ENCODE assay signal across 16 mouse cellular contexts in genomic region chr14:49088155-49089048, GRCm38 (mm10). TPM values are rescaled to one million over a fixed set of nuclear protein-coding genes. Genes with fewer than 3 reads are reported as not detected.
DNase-seq lines count a peak whose midpoint lies in the region; ATAC-seq and TF ChIP-seq lines count a peak whose summit lies in the region.
"Had no signal": no experiment of that assay in that cellular context is flagged by ENCODE, and none has a peak within 500 bp of the region (broad histone marks: within the 10 kb centered on the region; RNA-seq: fewer than 3 reads in every experiment).

No protein-coding gene starts in this region.

- TF ChIP-seq CTCF in liver, adult 2 months (IDR thresholded peaks at IDR 0.05; ENCODE audit: low read depth, low read length), result no peak

- TF ChIP-seq POLR2A in liver, adult 2 months (IDR thresholded peaks at IDR 0.05; ENCODE audit: extremely low read depth, insufficient read depth, low read length), result no peak

- no peaks in the 10 kb centered on the region for H3K79me2 ChIP-seq in liver, adult 2 months (ENCODE audit: control insufficient read depth, insufficient read depth, low read length)

- intact Hi-C loops in heart, postnatal 10 days (cut with DNase I), result no loop called here

- no peak for ATAC-seq in liver, embryonic 11.5 days (replicated peaks; ENCODE audit: low FRiP score)
- 0 out of 2 replicates have a peak, but pooled peaks have one; percentile 55 for ATAC-seq in midbrain, embryonic 14.5 days (ENCODE audit: low FRiP score, low TSS enrichment)
- ATAC-seq in CD4-positive, CD25-positive, alpha-beta regulatory T cell, adult 4 months, result no peak
- ATAC-seq in monocyte, adult 5-6 weeks (replicated peaks; ENCODE audit: insufficient number of reproducible peaks, low FRiP score, low TSS enrichment, poor library complexity, severe bottlenecking), result no peak

- H3K4me1 ChIP-seq in liver, adult 2 months (ENCODE audit: control insufficient read depth, insufficient read depth, low read length), result 0 out of 2 replicates have a peak, but pooled peaks cover 2% of the 10 kb centered on the region
- H3K4me1 ChIP-seq in liver, embryonic 11.5 days (replicated peaks; ENCODE audit: control insufficient read depth, insufficient read depth, low read length), result no peaks in the 10 kb centered on the region
- peaks cover 15% of the 10 kb centered on the region for H3K4me1 ChIP-seq in midbrain, embryonic 14.5 days (ENCODE audit: control insufficient read depth, insufficient read depth, low read length)
- H3K4me1 ChIP-seq: heart, embryonic 15.5 days; hindbrain, embryonic 12.5 days; liver, embryonic 15.5 days; neural tube, embryonic 13.5 days; stomach, embryonic 15.5 days had no signal

- 78% methylated on average over 14 of the region's 14 CpGs for WGBS in liver, adult 2 months
- WGBS in liver, embryonic 11.5 days, result 77% methylated on average over 14 of the region's 14 CpGs
- WGBS in midbrain, embryonic 14.5 days, result 7% methylated on average over 14 of the region's 14 CpGs

- peak; percentile 25 for DNase-seq in liver, adult 2 months (ENCODE audit: extremely low read depth, low read depth, low spot score)
- DNase-seq in liver, embryonic 11.5 days (ENCODE audit: low spot score), result no peak
- DNase-seq in embryo, embryonic 9.5 days (ENCODE audit: extremely low spot score), result peak; percentile 47
- DNase-seq in kidney, adult 9 months, result peak; percentile 84
- peak; percentile 47 for DNase-seq in midbrain, embryonic 14.5 days
- no peak for DNase-seq in heart, postnatal 10 days
- DNase-seq: adrenal gland, adult 8-10 months; cerebellum, adult 2 months; lung, postnatal 14 days had no signal

- no peak overlapping the region for H3K9ac ChIP-seq in liver, adult 2 months (ENCODE audit: low read depth, low read length)
- H3K9ac ChIP-seq in liver, embryonic 11.5 days (ENCODE audit: low read depth, low read length), result no peak overlapping the region
- H3K9ac ChIP-seq in midbrain, embryonic 14.5 days (replicated peaks; ENCODE audit: low read length), result no peak overlapping the region
- H3K9ac ChIP-seq: heart, embryonic 15.5 days; hindbrain, embryonic 12.5 days; liver, embryonic 15.5 days; neural tube, embryonic 13.5 days; stomach, embryonic 15.5 days had no signal

- peaks cover 20% of the 10 kb centered on the region for H3K36me3 ChIP-seq in liver, adult 2 months (ENCODE audit: control insufficient read depth, insufficient read depth, low read length)
- 0 out of 2 replicates have a peak, but pooled peaks cover 2% of the 10 kb centered on the region for H3K36me3 ChIP-seq in liver, embryonic 11.5 days (ENCODE audit: control insufficient read depth, insufficient read depth, low read length)
- H3K36me3 ChIP-seq in midbrain, embryonic 14.5 days (ENCODE audit: control insufficient read depth, insufficient read depth, low read length), result peaks cover 14% of the 10 kb centered on the region

- no peaks in the 10 kb centered on the region for H3K9me3 ChIP-seq in liver, embryonic 11.5 days (ENCODE audit: control insufficient read depth, low read length)
- H3K9me3 ChIP-seq in midbrain, embryonic 14.5 days (ENCODE audit: control insufficient read depth, low read length), result no peaks in the 10 kb centered on the region
- H3K9me3 ChIP-seq: heart, embryonic 15.5 days; hindbrain, embryonic 12.5 days; liver, embryonic 15.5 days; neural tube, embryonic 13.5 days; stomach, embryonic 15.5 days had no signal

- H3K4me2 ChIP-seq in liver, embryonic 11.5 days, result no peak overlapping the region
- no peak overlapping the region for H3K4me2 ChIP-seq in midbrain, embryonic 14.5 days (ENCODE audit: low read length)
- H3K4me2 ChIP-seq: heart, embryonic 15.5 days; hindbrain, embryonic 12.5 days; liver, embryonic 15.5 days; neural tube, embryonic 13.5 days; stomach, embryonic 15.5 days had no signal

- H3K27ac ChIP-seq in liver, adult 2 months (replicated peaks; ENCODE audit: insufficient read depth, low read depth, low read length), result no peak overlapping the region
- H3K27ac ChIP-seq in liver, embryonic 11.5 days (ENCODE audit: low read depth, low read length), result no peak overlapping the region
- no peak overlapping the region for H3K27ac ChIP-seq in midbrain, embryonic 14.5 days (replicated peaks; ENCODE audit: low read depth, low read length)
- H3K27ac ChIP-seq: heart, embryonic 15.5 days; hindbrain, embryonic 12.5 days; liver, embryonic 15.5 days; neural tube, embryonic 13.5 days; stomach, embryonic 15.5 days had no signal

- no peaks in the 10 kb centered on the region for H3K27me3 ChIP-seq in liver, adult 2 months (ENCODE audit: control insufficient read depth, insufficient read depth, low read length)
- H3K27me3 ChIP-seq in liver, embryonic 11.5 days (replicated peaks; ENCODE audit: control insufficient read depth, insufficient read depth, low read length), result no peaks in the 10 kb centered on the region
- no peaks in the 10 kb centered on the region for H3K27me3 ChIP-seq in midbrain, embryonic 14.5 days (ENCODE audit: control insufficient read depth, insufficient read depth, low read length)
- H3K27me3 ChIP-seq: heart, embryonic 15.5 days; hindbrain, embryonic 12.5 days; liver, embryonic 15.5 days; neural tube, embryonic 13.5 days; stomach, embryonic 15.5 days had no signal

- no peak overlapping the region for H3K4me3 ChIP-seq in liver, adult 2 months (ENCODE audit: insufficient read depth, low read depth, low read length)
- no peak overlapping the region for H3K4me3 ChIP-seq in liver, embryonic 11.5 days (ENCODE audit: low read depth, low read length)
- H3K4me3 ChIP-seq in midbrain, embryonic 14.5 days (replicated peaks; ENCODE audit: low read depth, low read length), result no peak overlapping the region
- H3K4me3 ChIP-seq: heart, embryonic 15.5 days; hindbrain, embryonic 12.5 days; liver, embryonic 15.5 days; neural tube, embryonic 13.5 days; stomach, embryonic 15.5 days had no signal

RNA-seq across cellular contexts. Expression of gene Exoc5, which starts 21.9 kb away (rescaled TPM):
- 17.7 and 20.5 TPM in 2 replicates for total RNA-seq in liver, adult 2 months (2014; rRNA removed)
- polyA plus RNA-seq in liver, adult 2 months (2012; rRNA removed), result 2.6 and 3.4 TPM in 2 replicates
- polyA plus RNA-seq in liver, embryonic 11.5 days (2014; fragmentation: Nextera tagmentation; extraction: Ambion mirVana), result 47.4 and 51.6 TPM in 2 replicates
- polyA plus RNA-seq in midbrain, embryonic 14.5 days (2014; fragmentation: Nextera tagmentation; extraction: Ambion mirVana), result 77.5 and 105 TPM in 2 replicates
- polyA plus RNA-seq in CD4-positive, CD25-positive, alpha-beta regulatory T cell, adult 4 months (2017; shearing (Covaris generic)), result 10 to 100 TPM; 12.1 to 16.7 TPM
- total RNA-seq in monocyte, adult 5-6 weeks (2017), result 66.6 to 127 TPM (median 91.7 TPM) in 3 replicates
- total RNA-seq in heart, postnatal 10 days (2021), result 10 to 100 TPM; 31.2 to 32.3 TPM

RNA-seq across cellular contexts. Expression of gene Ap5m1, which starts 22.5 kb away (rescaled TPM):
- 15.7 and 16.2 TPM in 2 replicates for total RNA-seq in liver, adult 2 months (2014; rRNA removed)
- polyA plus RNA-seq in liver, adult 2 months (2012; rRNA removed), result 6.7 and 7.0 TPM in 2 replicates
- 23.7 and 24.2 TPM in 2 replicates for polyA plus RNA-seq in liver, embryonic 11.5 days (2014; fragmentation: Nextera tagmentation; extraction: Ambion mirVana)
- 22.3 and 27.9 TPM in 2 replicates for polyA plus RNA-seq in midbrain, embryonic 14.5 days (2014; fragmentation: Nextera tagmentation; extraction: Ambion mirVana)
- polyA plus RNA-seq in CD4-positive, CD25-positive, alpha-beta regulatory T cell, adult 4 months (2017; shearing (Covaris generic)), result 10 to 100 TPM; 52.9 to 53.8 TPM
- total RNA-seq in monocyte, adult 5-6 weeks (2017), result 29.1 to 53.9 TPM (median 29.5 TPM) in 3 replicates
- total RNA-seq in heart, postnatal 10 days (2021), result 10 to 100 TPM; 14.1 to 15.2 TPM

Comparison
In these comparisons a context has a peak if more than half of its experiments do, and no peak if none do; other contexts are left out.
1. DNase-seq: peak in liver, adult 2 months (single experiment), embryo, embryonic 9.5 days (single experiment), kidney, adult 9 months (single experiment) and midbrain, embryonic 14.5 days (single experiment); none in liver, embryonic 11.5 days (single experiment) and heart, postnatal 10 days (0 of 2).